Mouse (Mus musculus): ENCODE data around the gene Card10. TPM values are rescaled to one million over a fixed set of nuclear protein-coding genes. Genes with fewer than 3 reads are reported as not detected.

Card10 gene
- polyA plus RNA-seq, 1 experiment from 2014 or later: 3.4 TPM

- Histone ChIP-seq H3K27me3 (replicated peaks) (no peaks in the 10 kb centered on the region), H3K9ac (peak overlapping the region; percentile 3; the same call in 1 of the 2 replicates), H3K27ac (peak overlapping the region; percentile 69), H3K36me3 (no peaks in the 10 kb centered on the region), H3K4me3 (no peak overlapping the region), H3K9me3 (no peaks in the 10 kb centered on the region), H3K4me2 (replicated peaks) (peak overlapping the region; percentile 43; the same call in 1 of the 2 replicates), H3K4me1 (peaks cover 34% of the 10 kb centered on the region)
- peak; percentile 80 for ATAC-seq (ENCODE audit: low FRiP score, low read depth)
- 25% methylated on average over 7 of the region's 7 CpGs for WGBS
These were observed 66.2 kb downstream of the Card10 start for GRCm38 (mm10) chr15:78736681-78737100.

- no peak for ATAC-seq (ENCODE audit: low FRiP score, low read depth)
- Histone ChIP-seq H3K9me3 (no peaks in the 10 kb centered on the region), H3K27ac (peak overlapping the region; percentile 69), H3K27me3 (replicated peaks) (no peaks in the 10 kb centered on the region), H3K36me3 (no peaks in the 10 kb centered on the region), H3K4me1 (peaks cover 34% of the 10 kb centered on the region), H3K9ac (0 out of 2 replicates have a peak overlapping the region, but pooled peaks have one; percentile 3), H3K4me3 (no peak overlapping the region), H3K4me2 (replicated peaks) (peak overlapping the region; percentile 43)
- WGBS: 55% methylated on average over 3 of the region's 3 CpGs
These were observed 66.7 kb downstream of the Card10 start for GRCm38 (mm10) chr15:78736181-78736579.

GRCm38 (mm10) chr15:78735431-78736180 lies 67.2 kb downstream of the Card10 start:
- Histone ChIP-seq H3K4me2 (replicated peaks) (peak overlapping the region; percentile 43), H3K36me3 (no peaks in the 10 kb centered on the region), H3K27me3 (replicated peaks) (no peaks in the 10 kb centered on the region), H3K4me3 (no peak overlapping the region), H3K9me3 (no peaks in the 10 kb centered on the region), H3K9ac (peak overlapping the region; percentile 40), H3K27ac (peak overlapping the region; percentile 69), H3K4me1 (peaks cover 34% of the 10 kb centered on the region)
- 26% methylated on average over 17 of the region's 17 CpGs for WGBS
- ATAC-seq (ENCODE audit: low FRiP score, low read depth): peak; percentile 90

GRCm38 (mm10) chr15:78731830-78732229 lies 71.0 kb downstream of the Card10 start:
- Histone ChIP-seq H3K36me3 (no peaks in the 10 kb centered on the region), H3K27ac (no peak overlapping the region), H3K4me2 (replicated peaks) (no peak overlapping the region), H3K4me3 (no peak overlapping the region), H3K4me1 (peaks cover 25% of the 10 kb centered on the region), H3K9me3 (no peaks in the 10 kb centered on the region), H3K9ac (no peak overlapping the region), H3K27me3 (replicated peaks) (no peaks in the 10 kb centered on the region)
- WGBS: 72% methylated on average over 4 of the region's 4 CpGs
- ATAC-seq (ENCODE audit: low FRiP score, low read depth): no peak

- Histone ChIP-seq H3K9me3 (no peaks in the 10 kb centered on the region), H3K27me3 (replicated peaks) (0 out of 2 replicates have a peak, but pooled peaks cover 2% of the 10 kb centered on the region), H3K4me3 (no peak overlapping the region), H3K4me2 (replicated peaks) (no peak overlapping the region), H3K4me1 (peaks cover 12% of the 10 kb centered on the region), H3K36me3 (no peaks in the 10 kb centered on the region), H3K9ac (no peak overlapping the region), H3K27ac (no peak overlapping the region)
- 81% methylated on average over 12 of the region's 12 CpGs for WGBS
- no peak for ATAC-seq (ENCODE audit: low FRiP score, low read depth)
These were observed 72.4 kb downstream of the Card10 start for GRCm38 (mm10) chr15:78730315-78731049.

- no peaks in the 10 kb centered on the region for H3K4me1 ChIP-seq
- ATAC-seq (ENCODE audit: low FRiP score, low read depth): no peak
- 46% methylated on average over 7 of the region's 7 CpGs for WGBS
- no peaks in the 10 kb centered on the region for H3K9me3 ChIP-seq
- peaks cover 2% of the 10 kb centered on the region; the same call in 1 of the 2 replicates for H3K27me3 ChIP-seq (replicated peaks)
- H3K4me3 ChIP-seq: no peak overlapping the region
- no peak overlapping the region for H3K4me2 ChIP-seq (replicated peaks)
- no peaks in the 10 kb centered on the region for H3K36me3 ChIP-seq
- no peak overlapping the region for H3K9ac ChIP-seq
- H3K27ac ChIP-seq: no peak overlapping the region
These were observed 76.1 kb downstream of the Card10 start for GRCm38 (mm10) chr15:78726697-78727096.

Other genes with a start within 250 kb of the Card10 start
- 7.7 and 9.0 TPM in 2 replicates for gene Rac2, start 230.3 kb downstream of the Card10 start, polyA plus RNA-seq (2016; fragmentation: Nextera tagmentation; extraction: Ambion mirVana)
- gene Cyth4, start 206.0 kb downstream of the Card10 start, polyA plus RNA-seq (2016; fragmentation: Nextera tagmentation; extraction: Ambion mirVana): 6.4 and 6.6 TPM in 2 replicates
- 1.9 and 2.0 TPM in 2 replicates for gene Elfn2, start 84.3 kb downstream of the Card10 start, polyA plus RNA-seq (2016; fragmentation: Nextera tagmentation; extraction: Ambion mirVana)
- gene Mfng, start 29.6 kb downstream of the Card10 start, polyA plus RNA-seq (2016; fragmentation: Nextera tagmentation; extraction: Ambion mirVana): 65.3 and 72.9 TPM in 2 replicates
- gene Cdc42ep1, start 39.6 kb upstream of the Card10 start, polyA plus RNA-seq (2016; fragmentation: Nextera tagmentation; extraction: Ambion mirVana): 14.9 and 17.6 TPM in 2 replicates
- gene Lgals2, start 52.5 kb upstream of the Card10 start, polyA plus RNA-seq (2016; fragmentation: Nextera tagmentation; extraction: Ambion mirVana): not detected in 2 replicates
- gene Gga1, start 74.1 kb upstream of the Card10 start, polyA plus RNA-seq (2016; fragmentation: Nextera tagmentation; extraction: Ambion mirVana): 55.6 and 57.5 TPM in 2 replicates
- gene Gm49510, start 96.6 kb upstream of the Card10 start, polyA plus RNA-seq (2016; fragmentation: Nextera tagmentation; extraction: Ambion mirVana): 0.28 and 0.32 TPM in 2 replicates
- 9.6 and 10.0 TPM in 2 replicates for gene Sh3bp1, start 96.7 kb upstream of the Card10 start, polyA plus RNA-seq (2016; fragmentation: Nextera tagmentation; extraction: Ambion mirVana)
- gene Pdxp, start 110.9 kb upstream of the Card10 start, polyA plus RNA-seq (2016; fragmentation: Nextera tagmentation; extraction: Ambion mirVana): 44.6 and 47.1 TPM in 2 replicates
- gene Lgals1, start 123.7 kb upstream of the Card10 start, polyA plus RNA-seq (2016; fragmentation: Nextera tagmentation; extraction: Ambion mirVana): 327 and 328 TPM in 2 replicates
- 58.4 and 62.4 TPM in 2 replicates for gene Nol12, start 131.9 kb upstream of the Card10 start, polyA plus RNA-seq (2016; fragmentation: Nextera tagmentation; extraction: Ambion mirVana)
- 35.2 and 42.0 TPM in 2 replicates for gene Triobp, start 144.7 kb upstream of the Card10 start, polyA plus RNA-seq (2016; fragmentation: Nextera tagmentation; extraction: Ambion mirVana)
- gene H1f0, start 225.4 kb upstream of the Card10 start, polyA plus RNA-seq (2016; fragmentation: Nextera tagmentation; extraction: Ambion mirVana): 487 and 528 TPM in 2 replicates
- gene Galr3, start 238.8 kb upstream of the Card10 start, polyA plus RNA-seq (2016; fragmentation: Nextera tagmentation; extraction: Ambion mirVana): not detected in 2 replicates

All from neural tube, embryonic 12.5 days (tissue).